Mouse (Mus musculus): ENCODE measurements around the gene Runx1. TPM values are rescaled to one million over a fixed set of nuclear protein-coding genes. Genes with fewer than 3 reads are reported as not detected.
A peak's percentile ranks its signal among the peaks of the same experiment; 100 is the strongest.

Gene Runx1
- polyA plus RNA-seq, 1 experiment from 2014 or later: 0.94 TPM

DNA sequence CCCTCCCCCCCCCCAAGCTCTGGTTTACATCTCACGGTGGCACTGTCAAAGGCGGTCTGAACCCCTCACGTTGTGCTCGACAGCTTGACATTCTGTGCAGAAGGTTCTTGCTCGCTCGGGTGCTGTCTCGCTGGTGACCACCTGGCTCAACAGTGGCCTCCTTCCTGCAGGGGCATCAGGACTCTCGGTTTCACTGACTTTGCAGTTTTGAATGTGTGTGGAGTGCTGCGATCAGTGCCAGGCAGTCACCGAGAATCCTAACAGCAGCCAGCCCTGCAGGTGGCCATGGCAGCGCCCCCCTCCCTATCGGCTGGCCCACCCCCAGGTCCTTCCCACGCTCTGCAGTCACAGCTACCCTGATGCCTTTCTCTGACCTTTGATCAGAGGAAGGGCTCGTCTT is 4.5 kb upstream of the Runx1 start:
- ATAC-seq: no peak
- Histone ChIP-seq H3K4me1 (ENCODE audit: control insufficient read depth, insufficient read depth, low read depth, low read length) (peaks cover 3% of the 10 kb centered on the region; the same call in 1 of the 2 replicates), H3K4me3 (ENCODE audit: low read length) (no peak overlapping the region), H3K27ac (ENCODE audit: low read depth, low read length) (no peak overlapping the region; the same call in 1 of the 2 replicates), H3K4me2 (ENCODE audit: low read length) (peak overlapping the region; percentile 27; the same call in 1 of the 2 replicates), H3K9ac (ENCODE audit: low read depth, low read length) (no peak overlapping the region), H3K9me3 (ENCODE audit: control insufficient read depth, low read length) (no peaks in the 10 kb centered on the region), H3K27me3 (replicated peaks; ENCODE audit: control insufficient read depth, insufficient read depth, low read length) (no peaks in the 10 kb centered on the region), H3K36me3 (ENCODE audit: control insufficient read depth, insufficient read depth, low read length) (no peaks in the 10 kb centered on the region)
- 32% methylated on average over 14 of the region's 14 CpGs for WGBS

DNA sequence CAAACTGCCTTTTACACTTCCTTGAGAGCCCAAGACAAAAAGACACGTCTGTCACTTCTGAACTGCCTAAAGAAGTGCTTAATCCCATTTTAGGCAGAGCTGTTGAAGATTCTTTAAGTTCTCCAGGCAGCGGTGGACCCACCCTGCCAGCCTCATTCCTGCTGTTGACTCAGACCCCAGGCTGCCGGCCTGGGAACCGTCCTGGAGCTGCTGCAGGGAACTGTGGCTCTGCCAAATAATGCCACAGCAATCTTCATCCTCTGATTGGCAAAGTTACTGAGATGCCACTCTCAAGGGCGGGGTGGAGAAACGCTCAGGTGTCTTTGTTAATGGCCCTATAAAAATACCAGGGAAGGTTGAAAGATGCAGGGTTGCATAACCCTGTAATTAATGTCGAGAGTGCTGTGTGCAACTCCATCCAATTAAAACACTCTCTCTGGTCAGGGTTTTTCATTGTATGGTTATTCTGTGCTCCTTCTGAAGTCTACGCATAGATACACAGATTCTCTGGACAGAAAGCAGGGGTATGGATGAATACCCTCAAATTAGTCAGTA is 2.4 kb upstream of the Runx1 start:
- H3K9ac ChIP-seq (ENCODE audit: low read depth, low read length): no peak overlapping the region
- WGBS: 54% methylated on average over 8 of the region's 8 CpGs

DNA sequence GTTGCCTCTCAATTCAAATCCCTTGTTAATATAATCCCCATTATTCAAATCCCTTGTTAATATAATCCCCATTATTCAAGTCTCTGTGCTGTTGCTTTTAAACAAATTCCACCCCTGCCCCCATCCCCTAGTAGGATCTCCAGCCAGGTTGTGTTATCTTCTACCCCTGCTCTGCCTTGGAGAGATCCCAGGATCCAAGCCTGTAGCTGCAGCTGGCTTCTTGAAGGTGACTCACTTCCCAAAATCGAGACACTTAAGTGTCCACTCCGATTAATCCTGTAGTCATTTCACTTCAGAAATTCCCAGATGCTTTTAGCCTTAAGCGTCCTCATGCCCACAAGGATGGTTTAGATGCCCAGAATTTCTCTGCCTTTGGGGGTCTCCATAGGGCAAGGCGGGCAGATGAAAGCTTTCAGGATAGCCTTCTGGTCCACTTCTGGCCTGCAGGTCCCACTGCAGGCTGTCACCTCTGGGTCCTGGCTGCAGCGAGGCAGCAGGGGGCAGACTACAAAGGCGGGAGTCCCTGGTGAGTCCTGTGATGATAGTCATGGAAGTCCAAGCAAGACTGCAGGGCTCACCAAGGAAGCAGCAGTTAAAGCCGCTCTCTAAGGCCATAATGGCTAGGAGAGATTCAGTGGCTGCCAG is 1.8 kb upstream of the Runx1 start:
- Histone ChIP-seq H3K4me2 (ENCODE audit: low read length) (no peak overlapping the region), H3K4me1 (ENCODE audit: control insufficient read depth, insufficient read depth, low read depth, low read length) (peaks cover 3% of the 10 kb centered on the region; the same call in 1 of the 2 replicates), H3K27me3 (replicated peaks; ENCODE audit: control insufficient read depth, insufficient read depth, low read length) (no peaks in the 10 kb centered on the region), H3K9ac (ENCODE audit: low read depth, low read length) (no peak overlapping the region), H3K36me3 (ENCODE audit: control insufficient read depth, insufficient read depth, low read length) (no peaks in the 10 kb centered on the region), H3K27ac (ENCODE audit: low read depth, low read length) (no peak overlapping the region), H3K4me3 (ENCODE audit: low read length) (no peak overlapping the region), H3K9me3 (ENCODE audit: control insufficient read depth, low read length) (no peaks in the 10 kb centered on the region)
- 68% methylated on average over 7 of the region's 7 CpGs for WGBS
- ATAC-seq: no peak

More for the DNA sequence above, 2.4 kb upstream of the Runx1 start:
- Histone ChIP-seq H3K27ac (ENCODE audit: low read depth, low read length) (no peak overlapping the region), H3K9me3 (ENCODE audit: control insufficient read depth, low read length) (no peaks in the 10 kb centered on the region), H3K4me1 (ENCODE audit: control insufficient read depth, insufficient read depth, low read depth, low read length) (peaks cover 3% of the 10 kb centered on the region; the same call in 1 of the 2 replicates), H3K27me3 (replicated peaks; ENCODE audit: control insufficient read depth, insufficient read depth, low read length) (no peaks in the 10 kb centered on the region), H3K4me3 (ENCODE audit: low read length) (no peak overlapping the region), H3K36me3 (ENCODE audit: control insufficient read depth, insufficient read depth, low read length) (no peaks in the 10 kb centered on the region), H3K4me2 (ENCODE audit: low read length) (no peak overlapping the region)
- no peak for ATAC-seq

DNA sequence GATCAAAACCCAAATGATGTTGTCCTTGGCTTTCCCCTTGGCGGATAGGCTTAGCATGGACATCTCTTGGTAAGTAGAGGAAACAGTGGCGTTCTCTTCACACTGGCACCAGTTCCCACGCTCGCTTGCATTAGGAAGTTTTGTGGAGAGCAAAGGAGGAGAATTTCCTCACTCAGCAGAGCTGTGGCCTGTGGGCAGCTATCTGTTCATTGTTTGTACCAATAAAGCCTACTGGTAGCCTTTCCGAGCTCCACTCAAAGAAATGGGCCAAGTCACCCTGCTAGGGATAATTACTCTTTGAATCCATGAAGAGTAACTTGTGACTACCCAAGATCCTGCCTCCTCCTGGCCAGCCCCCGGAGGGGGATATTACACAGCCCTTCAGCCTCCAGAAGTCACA is 734 bp upstream of the Runx1 start:
- H3K27me3 ChIP-seq (replicated peaks; ENCODE audit: control insufficient read depth, insufficient read depth, low read length): no peaks in the 10 kb centered on the region
- no peaks in the 10 kb centered on the region for H3K9me3 ChIP-seq (ENCODE audit: control insufficient read depth, low read length)
- H3K36me3 ChIP-seq (ENCODE audit: control insufficient read depth, insufficient read depth, low read length): no peaks in the 10 kb centered on the region
- no peak overlapping the region for H3K9ac ChIP-seq (ENCODE audit: low read depth, low read length)
- H3K4me3 ChIP-seq (ENCODE audit: low read length): no peak overlapping the region
- no peak overlapping the region for H3K27ac ChIP-seq (ENCODE audit: low read depth, low read length)
- no peak for ATAC-seq
- no peak overlapping the region for H3K4me2 ChIP-seq (ENCODE audit: low read length)
- peaks cover 3% of the 10 kb centered on the region; the same call in 1 of the 2 replicates for H3K4me1 ChIP-seq (ENCODE audit: control insufficient read depth, insufficient read depth, low read depth, low read length)
- 92% methylated on average over 6 of the region's 6 CpGs for WGBS

DNA sequence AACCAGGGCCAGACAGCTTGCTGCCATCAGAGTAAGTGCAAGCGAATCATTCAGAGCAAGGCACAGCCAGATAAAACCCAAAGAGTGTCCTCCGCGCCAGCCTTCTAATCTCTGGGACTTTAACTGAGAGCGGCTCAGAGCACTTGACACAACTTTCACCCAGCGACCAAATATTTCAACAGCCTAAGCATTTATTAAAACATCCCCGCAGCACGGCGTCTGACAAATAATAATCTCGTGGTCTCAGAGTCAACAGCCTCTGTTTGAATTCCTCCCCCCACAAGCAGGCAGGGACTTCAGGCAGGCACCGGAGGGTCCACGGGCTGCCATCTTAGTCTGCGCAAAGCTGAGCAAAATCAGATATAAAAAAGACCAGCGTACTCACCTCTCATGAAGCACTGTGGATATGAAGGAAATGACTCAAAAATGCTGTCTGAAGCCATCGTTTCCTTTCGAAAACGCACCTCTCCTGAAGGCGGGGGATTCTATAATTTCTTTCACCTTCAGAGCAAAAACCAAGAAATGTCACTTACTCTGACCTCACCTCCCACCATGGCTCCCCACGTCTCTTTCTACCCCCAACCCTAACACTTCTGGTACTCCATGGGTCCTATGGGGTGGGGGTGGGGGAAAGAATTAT is 625 bp downstream of the Runx1 start:
- Histone ChIP-seq H3K9me3 (ENCODE audit: control insufficient read depth, low read length) (no peaks in the 10 kb centered on the region), H3K4me2 (ENCODE audit: low read length) (no peak overlapping the region), H3K27me3 (replicated peaks; ENCODE audit: control insufficient read depth, insufficient read depth, low read length) (no peaks in the 10 kb centered on the region), H3K4me3 (ENCODE audit: low read length) (no peak overlapping the region), H3K36me3 (ENCODE audit: control insufficient read depth, insufficient read depth, low read length) (no peaks in the 10 kb centered on the region), H3K4me1 (ENCODE audit: control insufficient read depth, insufficient read depth, low read depth, low read length) (no peaks in the 10 kb centered on the region; the same call in 1 of the 2 replicates), H3K27ac (ENCODE audit: low read depth, low read length) (no peak overlapping the region), H3K9ac (ENCODE audit: low read depth, low read length) (no peak overlapping the region)
- ATAC-seq: no peak
- WGBS: 88% methylated on average over 18 of the region's 18 CpGs

DNA sequence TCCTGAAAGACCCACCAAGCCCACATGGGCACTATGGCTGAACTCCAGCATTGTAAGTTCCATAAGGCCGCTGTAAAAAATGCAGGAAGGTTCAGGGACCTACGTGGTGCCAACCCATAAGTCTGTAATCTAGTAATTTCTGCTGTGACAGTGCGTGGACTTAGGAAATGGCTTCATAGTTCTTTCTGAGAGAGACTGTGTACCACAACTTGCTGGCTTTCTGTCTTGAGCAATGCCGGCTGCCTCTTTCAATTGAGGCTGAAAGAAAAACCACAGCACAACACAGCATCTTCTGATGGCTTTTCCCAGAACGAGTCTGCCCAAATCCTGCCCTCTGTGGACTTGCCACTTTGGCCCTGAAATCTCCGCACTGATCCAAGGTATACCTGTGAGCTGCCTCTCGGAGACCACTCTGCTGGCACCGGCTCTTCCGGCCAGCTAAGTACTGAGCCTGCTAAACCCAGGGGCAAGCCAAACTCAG is 1.2 kb downstream of the Runx1 start:
- Histone ChIP-seq H3K27me3 (replicated peaks; ENCODE audit: control insufficient read depth, insufficient read depth, low read length) (no peaks in the 10 kb centered on the region), H3K9me3 (ENCODE audit: control insufficient read depth, low read length) (no peaks in the 10 kb centered on the region), H3K4me2 (ENCODE audit: low read length) (no peak overlapping the region), H3K36me3 (ENCODE audit: control insufficient read depth, insufficient read depth, low read length) (no peaks in the 10 kb centered on the region), H3K27ac (ENCODE audit: low read depth, low read length) (no peak overlapping the region), H3K9ac (ENCODE audit: low read depth, low read length) (no peak overlapping the region), H3K4me3 (ENCODE audit: low read length) (no peak overlapping the region), H3K4me1 (ENCODE audit: control insufficient read depth, insufficient read depth, low read depth, low read length) (no peaks in the 10 kb centered on the region)
- WGBS: 86% methylated on average over 9 of the region's 9 CpGs
- no peak for ATAC-seq

DNA sequence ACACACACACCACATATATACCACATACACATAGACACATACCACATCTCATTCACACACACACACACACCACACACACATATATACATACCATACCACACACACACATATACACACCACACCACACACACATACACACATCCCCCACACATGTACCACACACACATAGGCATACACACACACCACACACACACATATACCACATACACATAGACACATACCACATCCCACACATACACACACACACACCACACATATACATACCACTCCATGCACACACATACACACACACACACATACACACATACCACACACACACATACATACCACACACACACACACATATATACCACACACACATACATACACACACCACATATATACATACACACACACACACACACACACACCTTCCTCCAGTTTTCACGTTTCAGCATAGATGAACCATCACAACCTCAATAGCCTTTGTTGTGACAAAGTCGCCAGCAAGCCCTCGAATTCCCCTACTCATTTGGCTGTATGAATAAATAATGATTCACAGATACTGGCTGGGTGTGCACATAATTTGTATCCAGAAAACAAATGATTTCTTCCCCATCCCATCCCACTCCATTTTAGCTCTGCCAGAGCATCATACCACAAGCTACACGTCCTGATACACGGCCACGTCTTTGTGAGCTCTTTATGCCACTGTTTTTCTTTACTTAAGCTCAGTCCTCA is 1.8 kb downstream of the Runx1 start:
- WGBS: 70% methylated on average over 6 of the region's 6 CpGs
- no peak for ATAC-seq
- no peak overlapping the region for H3K4me3 ChIP-seq (ENCODE audit: low read length)

DNA sequence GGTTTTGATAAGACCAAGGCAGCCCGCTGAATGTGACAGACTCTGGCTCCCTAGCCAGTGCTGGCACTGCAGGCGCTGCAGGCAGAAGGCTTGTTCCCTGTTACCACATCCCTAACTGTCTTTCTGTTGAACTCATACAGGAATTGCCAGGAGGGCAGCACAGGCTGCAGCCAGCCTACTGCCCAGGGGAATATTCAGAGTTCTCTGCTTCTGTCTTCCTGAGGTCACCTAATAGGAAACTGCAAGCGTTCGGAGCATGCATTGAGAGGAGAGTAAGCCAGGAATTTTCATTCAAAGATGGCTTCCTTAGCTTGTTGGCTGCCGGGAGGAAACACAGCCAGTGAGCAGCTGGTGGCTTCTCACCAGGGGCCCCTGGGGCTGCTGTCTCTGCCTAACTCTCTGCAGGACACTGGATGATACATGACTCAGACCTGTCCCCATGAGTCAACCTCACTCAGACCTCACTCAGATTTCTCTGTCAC is 2.5 kb downstream of the Runx1 start:
- H3K36me3 ChIP-seq (ENCODE audit: control insufficient read depth, insufficient read depth, low read length): no peaks in the 10 kb centered on the region
- H3K27ac ChIP-seq (ENCODE audit: low read depth, low read length): no peak overlapping the region
- H3K9ac ChIP-seq (ENCODE audit: low read depth, low read length): no peak overlapping the region
- no peaks in the 10 kb centered on the region for H3K4me1 ChIP-seq (ENCODE audit: control insufficient read depth, insufficient read depth, low read depth, low read length)
- no peaks in the 10 kb centered on the region for H3K27me3 ChIP-seq (replicated peaks; ENCODE audit: control insufficient read depth, insufficient read depth, low read length)
- H3K9me3 ChIP-seq (ENCODE audit: control insufficient read depth, low read length): no peaks in the 10 kb centered on the region
- no peak for ATAC-seq
- no peak overlapping the region for H3K4me3 ChIP-seq (ENCODE audit: low read length)
- H3K4me2 ChIP-seq (ENCODE audit: low read length): no peak overlapping the region
- WGBS: 50% methylated on average over 5 of the region's 5 CpGs

More for the DNA sequence above, 1.8 kb downstream of the Runx1 start:
- Histone ChIP-seq H3K9ac (ENCODE audit: low read depth, low read length) (no peak overlapping the region), H3K27ac (ENCODE audit: low read depth, low read length) (no peak overlapping the region), H3K4me1 (ENCODE audit: control insufficient read depth, insufficient read depth, low read depth, low read length) (no peaks in the 10 kb centered on the region), H3K4me2 (ENCODE audit: low read length) (no peak overlapping the region), H3K27me3 (replicated peaks; ENCODE audit: control insufficient read depth, insufficient read depth, low read length) (no peaks in the 10 kb centered on the region), H3K36me3 (ENCODE audit: control insufficient read depth, insufficient read depth, low read length) (no peaks in the 10 kb centered on the region), H3K9me3 (ENCODE audit: control insufficient read depth, low read length) (no peaks in the 10 kb centered on the region)

DNA sequence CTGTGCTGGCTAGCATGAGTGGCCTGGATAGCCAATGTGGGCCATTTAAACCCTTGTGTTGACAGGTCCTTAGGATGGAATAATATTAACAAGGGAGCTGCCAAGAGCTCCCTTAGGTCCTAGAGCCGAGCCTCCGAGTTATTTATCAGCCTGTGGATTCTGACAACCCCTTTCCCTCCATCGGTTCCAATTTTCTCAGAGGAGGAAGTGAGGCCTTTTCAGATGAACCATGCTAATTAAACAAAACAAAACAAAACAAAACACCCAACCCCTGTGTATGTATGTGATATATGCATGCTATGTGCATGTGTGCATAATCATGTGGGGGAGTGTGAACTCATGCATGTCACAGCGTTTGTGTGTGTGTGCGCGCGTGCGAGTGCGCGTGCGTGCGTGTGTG is 3.3 kb downstream of the Runx1 start:
- ATAC-seq: no peak
- Histone ChIP-seq H3K4me2 (ENCODE audit: low read length) (no peak overlapping the region), H3K27ac (ENCODE audit: low read depth, low read length) (no peak overlapping the region), H3K4me3 (ENCODE audit: low read length) (no peak overlapping the region), H3K9ac (ENCODE audit: low read depth, low read length) (no peak overlapping the region), H3K36me3 (ENCODE audit: control insufficient read depth, insufficient read depth, low read length) (no peaks in the 10 kb centered on the region), H3K4me1 (ENCODE audit: control insufficient read depth, insufficient read depth, low read depth, low read length) (no peaks in the 10 kb centered on the region), H3K9me3 (ENCODE audit: control insufficient read depth, low read length) (no peaks in the 10 kb centered on the region), H3K27me3 (replicated peaks; ENCODE audit: control insufficient read depth, insufficient read depth, low read length) (no peaks in the 10 kb centered on the region)
- 85% methylated on average over 12 of the region's 12 CpGs for WGBS

Data from hindbrain, embryonic 16.5 days (tissue).